Mouse (Mus musculus): Measurements from ENCODE around the gene Nrp1.

DNA sequence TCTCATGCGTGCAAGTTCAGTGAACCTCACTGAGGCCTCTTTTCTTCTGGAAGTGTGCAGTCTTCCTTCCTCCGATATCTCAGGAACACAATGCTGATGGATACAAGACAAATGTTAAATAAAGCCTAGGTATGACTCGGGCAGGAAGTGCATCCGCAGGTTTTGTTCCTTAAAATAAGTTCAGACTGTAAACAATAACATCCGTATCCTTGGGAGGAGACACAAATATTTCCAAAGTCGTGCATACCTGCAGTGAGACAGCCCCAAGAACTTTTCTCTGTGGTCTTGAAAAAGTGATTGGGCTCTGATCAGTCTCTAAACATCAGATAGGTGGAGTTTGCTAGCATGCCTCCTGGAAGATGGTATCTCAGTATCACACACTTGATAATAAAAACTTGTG, 15.0 kb downstream of the Nrp1 start:
- TF ChIP-seq POLR2A (IDR thresholded peaks at IDR 0.05; ENCODE audit: low read depth, low read length) (no peak), CTCF (conservative IDR thresholded peaks at IDR 0.05 in 1 of 2, IDR thresholded peaks at IDR 0.05 in 1 of 2; ENCODE audit: low read depth in 2 of 2, low read length in 2 of 2) (no peak), CHD1 (IDR thresholded peaks at IDR 0.05; ENCODE audit: low read depth, low read length) (no peak), USF2 (conservative IDR thresholded peaks at IDR 0.05; ENCODE audit: low read depth, low read length) (no peak)

All from CH12.LX (cell line).